Mouse (Mus musculus) stomach, postnatal 0 days (tissue): ENCODE data around the gene Srebf1.

ENCODE experiments used
- CTCF ChIP-seq: IDR thresholded peaks from 2 replicates; pipeline ENCODE4 v1.5.1; 2016; ENCODE audit warnings: antibody characterized with exemption, low read depth, mild to moderate bottlenecking, moderate library complexity
- EP300 ChIP-seq: optimal IDR thresholded peaks from 2 replicates; pipeline ENCODE3; 2016; ENCODE audit warnings: antibody characterized with exemption

DNA sequence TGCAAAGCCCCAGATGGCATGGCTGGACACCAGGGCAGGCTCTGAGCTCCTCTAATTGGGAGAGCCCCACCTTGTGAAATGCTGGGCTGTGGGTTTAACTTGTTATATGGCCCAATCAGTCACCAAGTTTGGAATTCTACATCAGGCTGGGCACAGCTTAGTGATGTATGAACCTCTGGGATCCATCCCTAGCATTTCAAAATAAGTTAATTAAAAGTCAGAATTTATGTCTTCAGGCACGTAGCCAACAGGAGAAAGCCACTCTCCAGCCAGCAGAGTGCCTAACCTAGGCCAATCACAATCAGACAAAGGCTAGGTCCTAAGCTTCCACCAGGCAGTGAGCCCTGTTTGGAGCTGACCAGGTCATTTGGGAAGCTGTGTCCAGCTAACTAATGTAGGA, 5.7 kb downstream of the Srebf1 start:
- TF ChIP-seq EP300 (no peak), CTCF (no peak)
